Comparison of ENCODE assay signal across 9 mouse cellular contexts in the genomic region with DNA sequence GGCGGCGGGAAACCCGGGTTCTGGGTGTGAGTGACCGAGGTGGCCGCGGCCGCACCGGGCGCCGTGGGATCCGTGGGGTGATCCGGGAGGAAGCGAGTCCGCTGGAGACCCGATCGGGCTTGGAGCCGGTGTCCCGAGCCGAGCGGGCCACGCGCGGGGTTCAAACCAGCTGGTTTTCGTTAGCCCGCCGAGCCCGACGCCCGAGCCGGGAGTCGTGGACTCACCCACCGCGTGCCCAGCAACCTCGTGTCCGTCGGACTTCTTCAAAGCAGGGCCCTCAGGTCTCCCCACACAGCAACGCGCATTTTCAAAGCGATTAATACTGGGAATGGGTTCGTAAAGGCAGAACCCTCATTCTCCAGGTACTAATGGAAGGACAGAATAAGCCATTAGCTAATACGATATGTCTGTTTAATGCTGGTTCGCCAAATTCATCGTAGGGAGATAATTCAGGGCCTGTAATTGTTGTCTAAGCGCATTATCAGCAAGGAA. TPM values are rescaled to one million over a fixed set of nuclear protein-coding genes. Genes with fewer than 3 reads are reported as not detected.
A peak's percentile ranks its signal among the peaks of the same experiment; 100 is the strongest.
DNase-seq lines count a peak whose midpoint lies in the region; ATAC-seq and TF ChIP-seq lines count a peak whose summit lies in the region.
"Had no signal": no experiment of that assay in that cellular context is flagged by ENCODE, and none has a peak within 500 bp of the region (broad histone marks: within the 10 kb centered on the region; RNA-seq: fewer than 3 reads in every experiment).

No protein-coding gene starts in this region.

- peak overlapping the region; percentile 24 for H3K4me3 ChIP-seq in midbrain, embryonic 14.5 days (replicated peaks; ENCODE audit: low read depth, low read length)

- DNase-seq in heart, adult 11 months, result peak; percentile 83
- no peak for DNase-seq in heart, adult 18-20 months
- DNase-seq in brain, embryonic 14.5 days (ENCODE audit: low read depth), result peak; percentile 48
- DNase-seq in heart, postnatal 36 days, result peak; percentile 6 to 31
- DNase-seq in midbrain, embryonic 14.5 days, result peak; percentile 62
- DNase-seq in urinary bladder, postnatal 25 days (ENCODE audit: low spot score), result no peak
- no peak for DNase-seq in c-Kit-positive CD71-positive TER-119-positive erythroid progenitor cells, embryonic 14.5 days (ENCODE audit: low spot score)
- no peak for DNase-seq in urinary bladder, postnatal 36 days (ENCODE audit: low spot score in 2 of 2)

- no peaks in the 10 kb centered on the region for H3K4me1 ChIP-seq in midbrain, embryonic 14.5 days (ENCODE audit: control insufficient read depth, insufficient read depth, low read length)

- peak overlapping the region; percentile 30; the same call in 1 of the 2 replicates for H3K9ac ChIP-seq in midbrain, embryonic 14.5 days (replicated peaks; ENCODE audit: low read length)

- peaks cover 42% of the 10 kb centered on the region for H3K27me3 ChIP-seq in midbrain, embryonic 14.5 days (ENCODE audit: control insufficient read depth, insufficient read depth, low read length)

- no peak for TF ChIP-seq POLR2A in brain, embryonic 14.5 days (IDR thresholded peaks at IDR 0.05; ENCODE audit: borderline replicate concordance, extremely low read depth, insufficient read depth, insufficient read length, poor library complexity, severe bottlenecking)

- WGBS in midbrain, embryonic 14.5 days, result 3% methylated on average over 44 of the region's 44 CpGs

- H3K4me2 ChIP-seq in midbrain, embryonic 14.5 days (ENCODE audit: low read length), result peak overlapping the region; percentile 56

- H3K27ac ChIP-seq in midbrain, embryonic 14.5 days (replicated peaks; ENCODE audit: low read depth, low read length), result peak overlapping the region; percentile 76

- ATAC-seq in midbrain, embryonic 14.5 days (ENCODE audit: low FRiP score, low TSS enrichment), result no peak

- TF ChIP-seq CTCF in brain, embryonic 14.5 days (IDR thresholded peaks at IDR 0.05; ENCODE audit: borderline replicate concordance, extremely low read depth, insufficient read depth, insufficient read length), result no peak

- no peaks in the 10 kb centered on the region for H3K36me3 ChIP-seq in midbrain, embryonic 14.5 days (ENCODE audit: control insufficient read depth, insufficient read depth, low read length)
- H3K36me3 ChIP-seq: G1E had no signal

- intact Hi-C loops in heart, postnatal 36 days (cut with DNase I), result no loop called here

- no peaks in the 10 kb centered on the region for H3K9me3 ChIP-seq in midbrain, embryonic 14.5 days (ENCODE audit: control insufficient read depth, low read length)
- H3K9me3 ChIP-seq: G1E had no signal

RNA-seq across cellular contexts. Expression of a gene that starts 24.7 kb away (rescaled TPM):
- total RNA-seq in heart, adult 18-20 months (2021), result under 1 TPM; 0.22 to 0.41 TPM
- polyA plus RNA-seq in brain, embryonic 14.5 days (2012; rRNA removed), result 12.8 and 19.0 TPM in 2 replicates
- total RNA-seq in heart, postnatal 36 days (2021), result under 1 TPM; 0.30 to 0.69 TPM
- polyA plus RNA-seq in midbrain, embryonic 14.5 days (2014; fragmentation: Nextera tagmentation; extraction: Ambion mirVana), result 38.3 and 38.9 TPM in 2 replicates
- polyA plus RNA-seq: G1E had no signal

RNA-seq across cellular contexts. Expression of a gene that starts 34.1 kb away (rescaled TPM):
- under 1 TPM; 0.17 to 0.51 TPM for total RNA-seq in heart, adult 18-20 months (2021)
- polyA plus RNA-seq in brain, embryonic 14.5 days (2012; rRNA removed), result 0.26 and 0.45 TPM in 2 replicates
- total RNA-seq in heart, postnatal 36 days (2021), result under 1 TPM; 0.44 to 0.49 TPM
- 0.69 and 0.71 TPM in 2 replicates for polyA plus RNA-seq in midbrain, embryonic 14.5 days (2014; fragmentation: Nextera tagmentation; extraction: Ambion mirVana)

Comparison
In these comparisons a context has a peak if more than half of its experiments do, and no peak if none do; other contexts are left out.
1. DNase-seq: peak in heart, adult 11 months (single experiment), brain, embryonic 14.5 days (single experiment), heart, postnatal 36 days (2 of 2) and midbrain, embryonic 14.5 days (single experiment); none in heart, adult 18-20 months (0 of 2), urinary bladder, postnatal 25 days (single experiment), c-Kit-positive CD71-positive TER-119-positive erythroid progenitor cells, embryonic 14.5 days (single experiment) and urinary bladder, postnatal 36 days (0 of 2).